Mouse (Mus musculus): ENCODE measurements around the gene Xylt1. TPM values are rescaled to one million over a fixed set of nuclear protein-coding genes. Genes with fewer than 3 reads are reported as not detected.

Gene Xylt1
- total RNA-seq, 2 experiments from 2014 or later = 7.6 to 8.6 TPM

GRCm38 (mm10) chr7:117508090-117508489 is 127.3 kb downstream of the Xylt1 start:
- DNase-seq (ENCODE audit: low spot score in 2 of 2) = no peak

DNA sequence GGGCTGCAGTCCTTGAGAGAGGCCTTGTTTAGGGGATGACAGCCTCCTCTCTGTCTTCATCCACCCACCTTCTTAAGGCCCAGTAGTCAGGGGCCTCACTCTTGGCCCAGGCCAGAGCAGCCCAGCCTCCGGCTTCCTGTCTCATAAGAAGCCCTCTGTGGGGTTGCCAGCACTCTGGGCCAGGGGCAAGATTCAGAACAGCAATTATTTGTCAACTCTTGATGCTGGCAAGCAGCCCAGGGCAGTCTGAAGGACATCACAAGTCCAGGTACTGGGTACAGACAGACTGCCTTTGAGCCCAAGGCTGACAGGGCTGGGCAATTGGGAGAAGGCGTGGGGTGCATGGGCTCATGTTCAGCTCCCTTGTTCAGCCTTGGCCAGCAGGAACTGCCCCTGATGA is 129.3 kb downstream of the Xylt1 start:
- DNase-seq (ENCODE audit: low spot score in 2 of 2) = no peak

DNA sequence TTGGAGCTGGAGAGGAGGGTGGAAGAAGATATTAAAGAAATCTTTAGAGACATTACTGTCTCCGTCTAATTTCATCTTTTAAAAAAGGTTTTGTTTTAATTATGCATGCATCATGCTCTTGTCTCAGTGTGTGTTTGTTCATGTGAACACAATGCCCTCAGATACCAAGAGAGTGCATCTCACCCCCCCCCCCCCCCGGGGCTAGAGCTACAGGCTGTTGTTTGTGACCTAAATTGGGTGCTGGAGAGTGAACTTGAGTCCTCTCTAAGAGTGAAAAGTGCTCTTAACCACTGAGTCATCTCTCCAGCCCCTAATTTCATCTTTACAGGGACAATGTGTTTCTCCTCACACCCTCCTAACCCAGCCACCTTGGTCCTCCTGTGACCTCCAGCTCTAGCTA is 131.5 kb downstream of the Xylt1 start:
- no peak for DNase-seq (ENCODE audit: low spot score in 2 of 2)

DNA sequence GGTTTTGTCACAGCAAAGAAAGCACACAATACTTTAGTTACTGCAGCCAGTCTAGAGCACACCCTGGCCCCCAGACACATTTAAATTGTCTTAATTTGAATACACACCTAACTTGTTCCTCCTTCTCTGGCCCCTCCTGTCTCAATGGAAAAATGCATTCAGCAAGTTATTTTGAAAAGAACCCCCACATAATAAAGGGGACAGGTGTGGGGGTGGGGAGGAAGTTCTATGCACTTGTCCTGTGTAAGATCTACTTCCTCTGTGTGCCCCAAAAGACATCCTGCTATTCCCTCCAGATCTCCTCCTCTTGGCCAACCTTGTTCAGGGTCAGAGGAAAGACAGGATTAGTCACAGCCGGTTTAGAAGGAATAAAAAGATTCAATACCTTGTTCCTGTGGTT is 135.0 kb downstream of the Xylt1 start:
- no peak for DNase-seq (ENCODE audit: low spot score in 2 of 2)

GRCm38 (mm10) chr7:117516896-117517295 is 136.1 kb downstream of the Xylt1 start:
- no peak for DNase-seq (ENCODE audit: low spot score in 2 of 2)

- no peak for DNase-seq (ENCODE audit: low spot score in 2 of 2)
Observed at GRCm38 (mm10) chr7:117521369-117521768, 140.6 kb downstream of the Xylt1 start.

DNA sequence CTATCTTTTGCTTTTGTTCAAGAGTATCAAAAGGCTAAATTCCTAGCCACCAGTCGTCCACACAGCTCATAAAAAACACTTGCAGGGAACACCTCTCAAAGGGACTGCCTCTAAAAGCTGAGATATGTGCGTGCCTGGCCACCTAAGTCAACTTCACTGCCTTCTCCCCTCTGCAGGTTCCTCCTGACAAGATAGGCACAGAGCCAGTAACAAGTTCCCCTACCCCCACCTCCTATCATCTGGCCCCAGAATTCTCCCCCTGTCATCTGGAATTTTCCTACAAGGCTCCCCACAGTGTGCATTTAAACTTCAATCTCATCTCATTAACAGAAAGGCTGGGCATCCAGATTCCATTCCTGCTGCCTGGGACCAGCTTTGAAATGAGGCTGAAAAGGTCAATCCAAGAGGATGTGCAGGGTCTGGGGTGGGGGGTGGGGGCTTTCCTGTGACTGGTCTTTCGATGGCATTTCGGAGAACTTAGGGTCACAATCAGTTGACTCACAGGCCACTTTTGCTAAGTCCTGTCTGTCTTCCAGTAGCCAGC is 141.4 kb downstream of the Xylt1 start:
- no peak for DNase-seq (ENCODE audit: low spot score in 2 of 2)

- no peak for DNase-seq (ENCODE audit: low spot score in 2 of 2)
Observed at GRCm38 (mm10) chr7:117524430-117525214, 143.8 kb downstream of the Xylt1 start.

DNA sequence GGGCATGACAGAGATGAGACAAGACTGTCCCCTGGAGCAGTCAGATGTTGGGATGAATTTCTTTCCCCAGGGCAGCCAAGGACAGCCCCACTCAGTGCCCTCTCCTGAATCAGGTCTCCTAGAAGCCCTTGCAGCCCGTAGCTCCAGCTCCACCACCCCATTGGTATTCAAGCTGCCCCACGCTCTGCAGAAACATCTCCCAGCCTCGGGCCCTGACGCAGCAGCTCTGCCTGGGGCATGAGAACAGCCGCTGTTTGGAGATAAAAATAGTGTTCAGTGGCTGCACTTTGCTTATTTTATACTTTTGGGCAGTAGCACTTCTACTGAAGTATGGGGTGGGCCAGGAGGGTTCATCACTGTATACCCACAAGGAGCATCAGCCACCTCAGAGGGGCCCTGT is 144.9 kb downstream of the Xylt1 start:
- DNase-seq (ENCODE audit: low spot score in 2 of 2) = no peak

GRCm38 (mm10) chr7:117526570-117526969 is 145.8 kb downstream of the Xylt1 start:
- DNase-seq (ENCODE audit: low spot score in 2 of 2) = no peak

- no peak for DNase-seq (ENCODE audit: low spot score in 2 of 2)
Observed at GRCm38 (mm10) chr7:117529787-117530655, 149.2 kb downstream of the Xylt1 start.

DNA sequence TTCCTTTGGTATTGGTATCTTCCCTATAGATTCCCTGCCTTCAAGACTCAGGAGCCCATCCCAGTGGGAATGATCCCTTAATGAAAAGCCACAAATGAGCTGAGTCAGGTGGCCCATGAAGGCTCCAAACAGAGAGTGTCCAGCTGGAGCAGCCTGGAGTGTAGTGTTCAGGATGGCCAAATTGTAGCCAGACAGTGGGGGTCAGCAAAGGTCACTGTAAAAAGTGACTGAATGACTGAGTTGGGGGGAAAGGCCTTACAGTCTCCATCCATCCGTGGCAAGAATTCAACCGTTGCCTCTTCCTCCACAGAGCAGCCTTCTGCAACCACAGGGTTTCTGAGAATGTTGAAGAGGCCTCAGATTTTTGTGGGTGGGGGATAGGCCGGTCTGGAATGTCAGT is 151.9 kb downstream of the Xylt1 start:
- no peak for DNase-seq (ENCODE audit: low spot score in 2 of 2)

- no peak for DNase-seq (ENCODE audit: low spot score in 2 of 2)
Observed at GRCm38 (mm10) chr7:117533164-117533563, 152.4 kb downstream of the Xylt1 start.

- no peak for DNase-seq (ENCODE audit: low spot score in 2 of 2)
Observed at GRCm38 (mm10) chr7:117539931-117540330, 159.2 kb downstream of the Xylt1 start.

DNA sequence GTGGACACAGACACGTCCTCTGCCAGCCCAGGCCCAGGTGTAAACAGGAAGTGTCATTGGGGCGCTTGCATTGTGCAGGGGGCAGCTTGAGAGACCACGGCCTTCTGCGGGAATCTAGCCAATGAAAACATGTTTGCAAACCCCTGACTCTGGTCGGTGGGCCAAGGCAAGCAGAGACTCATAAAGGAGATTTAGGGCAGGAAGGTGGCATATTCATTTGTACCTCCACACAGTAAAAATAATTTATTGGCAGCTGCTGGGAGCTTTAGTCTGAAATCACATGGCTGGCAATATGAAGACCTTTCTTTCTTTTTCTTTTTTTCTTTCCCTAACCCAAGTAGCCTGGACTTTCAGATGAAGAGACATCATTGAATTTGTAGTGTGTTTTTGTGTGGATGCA is 159.6 kb downstream of the Xylt1 start:
- DNase-seq (ENCODE audit: low spot score in 2 of 2) = no peak

DNA sequence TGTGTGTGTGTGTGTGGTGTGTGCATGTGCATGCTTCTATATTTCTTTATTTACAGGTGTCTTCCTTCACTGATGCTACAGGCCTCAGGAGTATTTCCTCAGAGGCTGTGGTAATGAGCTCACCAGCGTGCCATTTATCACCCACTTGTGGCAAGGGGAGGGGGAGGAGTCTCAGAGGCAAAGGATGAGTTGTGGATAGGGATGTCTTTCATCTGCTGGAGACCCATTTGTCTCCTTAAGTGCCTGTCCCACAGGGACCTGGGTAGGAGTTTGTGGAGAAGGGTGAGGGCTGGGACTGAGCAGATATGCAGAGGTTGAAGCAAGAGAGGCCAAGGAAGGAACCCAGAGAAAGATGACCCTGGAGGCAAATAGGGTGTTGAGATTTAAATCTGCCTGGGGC is 160.3 kb downstream of the Xylt1 start:
- no peak for DNase-seq (ENCODE audit: low spot score in 2 of 2)

DNA sequence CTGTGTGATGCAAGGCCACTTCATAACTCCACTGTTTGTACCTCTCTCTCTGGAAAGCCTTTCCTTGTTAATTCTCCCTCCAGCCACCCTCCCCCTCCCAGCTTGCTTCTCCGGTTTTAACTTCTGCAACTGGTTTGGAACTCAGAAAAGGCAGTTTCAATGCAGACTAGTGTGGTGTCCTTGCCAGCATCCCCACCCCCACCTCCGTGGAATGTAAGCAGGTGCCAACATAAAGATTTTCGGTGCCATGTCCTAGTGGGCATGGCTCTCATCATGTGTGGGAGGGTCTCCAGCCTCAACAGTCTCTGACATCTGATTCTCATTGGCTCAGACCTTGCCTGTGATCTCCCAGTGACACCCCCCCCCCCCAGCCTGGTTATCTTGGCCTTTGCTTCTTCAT is 160.9 kb downstream of the Xylt1 start:
- no peak for DNase-seq (ENCODE audit: low spot score in 2 of 2)

DNA sequence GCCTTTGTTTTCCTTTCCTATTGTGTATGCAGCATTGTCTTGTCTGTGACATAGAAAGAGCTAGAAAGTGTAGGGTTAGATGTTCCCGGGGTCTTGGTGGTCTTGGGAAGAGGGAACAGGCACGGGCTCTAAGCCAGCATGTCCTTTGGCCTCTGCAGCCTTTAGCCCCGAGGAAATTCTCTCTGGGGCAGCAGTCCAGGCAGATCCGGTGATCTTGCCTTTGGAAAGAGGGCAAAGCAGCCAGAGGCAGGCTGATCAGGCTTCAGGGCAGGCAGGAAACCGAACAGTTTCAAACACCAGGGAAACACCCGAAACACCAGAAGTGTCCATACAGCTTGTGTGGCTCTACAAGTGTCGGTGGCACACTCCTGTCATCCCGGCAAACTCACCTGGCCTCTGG is 162.3 kb downstream of the Xylt1 start:
- no peak for DNase-seq (ENCODE audit: low spot score in 2 of 2)

DNA sequence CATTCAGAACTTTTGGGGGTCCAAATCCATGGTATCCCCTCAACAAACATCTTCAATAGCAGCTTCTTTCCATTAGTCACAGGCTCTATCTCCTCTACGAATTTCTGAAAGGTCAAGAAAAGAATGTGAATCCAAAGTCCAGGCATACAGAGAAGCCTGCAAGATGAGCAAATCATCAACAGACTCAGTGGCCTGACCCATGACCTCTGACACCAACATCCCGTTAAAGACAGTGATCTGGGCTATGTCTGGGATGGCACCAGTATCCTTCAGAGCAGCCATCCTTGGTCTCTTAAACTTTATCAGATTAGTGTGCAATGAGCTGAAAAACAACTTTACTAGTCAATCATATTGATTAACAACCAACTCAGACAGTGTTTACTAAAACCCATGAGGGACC is 163.3 kb downstream of the Xylt1 start:
- no peak for DNase-seq (ENCODE audit: low spot score in 2 of 2)

- no peak for DNase-seq (ENCODE audit: low spot score in 2 of 2)
Observed at GRCm38 (mm10) chr7:117548301-117548700, 167.5 kb downstream of the Xylt1 start.

DNA sequence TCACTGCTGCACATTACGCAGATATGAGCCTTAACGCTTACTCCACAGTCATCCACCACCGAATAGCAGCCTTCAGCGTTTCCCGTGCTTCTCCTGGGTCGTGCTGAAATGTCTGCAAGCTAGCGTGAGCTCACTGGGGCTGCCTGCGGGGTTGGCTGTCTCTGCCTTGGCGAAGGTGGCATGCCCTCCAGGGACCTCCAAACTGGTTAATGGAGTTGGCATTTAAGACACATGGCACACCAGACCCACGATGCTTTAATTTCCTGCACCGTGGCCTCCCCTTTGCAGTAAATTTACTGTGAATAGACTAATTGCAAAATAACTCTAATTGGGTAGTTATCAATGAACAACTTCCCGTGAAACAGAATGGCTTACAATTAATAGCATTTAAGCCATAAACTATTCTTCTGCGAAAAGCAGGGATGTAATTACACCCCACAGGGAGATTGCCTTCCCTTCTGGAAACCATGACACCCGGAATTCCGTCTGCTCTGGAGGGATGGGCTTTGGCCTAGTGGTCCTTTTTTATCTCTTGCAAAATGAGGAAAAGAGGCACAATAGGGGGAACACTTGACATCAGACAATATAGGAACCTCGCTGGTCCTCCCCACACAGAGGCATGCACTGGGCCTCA is 170.3 kb downstream of the Xylt1 start:
- no peak for DNase-seq (ENCODE audit: low spot score in 2 of 2)

DNA sequence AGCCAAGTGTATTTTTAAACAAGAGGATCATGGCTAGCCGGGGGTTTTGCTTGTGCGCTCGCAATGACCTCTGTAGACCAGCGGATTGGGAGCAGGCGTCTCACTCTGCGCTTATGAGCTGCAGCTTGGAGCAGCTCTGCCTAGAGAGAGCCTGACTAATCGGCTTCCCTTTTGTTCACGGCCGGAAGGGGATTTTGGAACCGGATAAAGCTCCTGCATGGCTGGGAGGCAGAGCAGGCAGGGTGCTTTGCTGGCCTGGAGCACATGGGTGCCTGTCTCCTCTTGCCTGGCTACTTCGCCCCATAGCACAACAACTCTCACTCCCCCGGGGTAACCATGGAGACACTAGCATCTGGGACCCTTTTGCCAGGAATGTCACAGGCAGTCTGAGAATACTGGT is 172.4 kb downstream of the Xylt1 start:
- DNase-seq (ENCODE audit: low spot score in 2 of 2) = no peak
